Mouse (Mus musculus) bone marrow, adult 2 months (tissue): ENCODE results near the gene 4930544D05Rik. TPM values are rescaled to one million over a fixed set of nuclear protein-coding genes. Genes with fewer than 3 reads are reported as not detected.

Experiments
- H3K27ac ChIP-seq: fragments of 200-500 bp; 2 replicates; pipeline ENCODE4 v1.5.1; 2012; ENCODE audit warnings: low read depth, mild to moderate bottlenecking, control low read depth, inconsistent platforms, low read length; ENCODE audit not compliant: control insufficient read depth, poor library complexity, insufficient read depth
- H3K4me1 ChIP-seq: fragments of 200-500 bp; 2 replicates; pipeline ENCODE4 v1.6.1; 2011; ENCODE audit warnings: low read length; ENCODE audit not compliant: control insufficient read depth, insufficient read depth
- H3K4me3 ChIP-seq: fragments of 200-500 bp; replicated peaks from 2 replicates; pipeline ENCODE3; 2011; ENCODE audit warnings: mild to moderate bottlenecking, low read depth, low read length, control low read depth; ENCODE audit not compliant: control insufficient read depth
- CTCF ChIP-seq: fragments of 200-500 bp; IDR thresholded peaks from 2 replicates; pipeline ENCODE4 v1.5.1; 2011; ENCODE audit warnings: low read length, control low read depth; ENCODE audit not compliant: control insufficient read depth, insufficient read depth
- POLR2A ChIP-seq: fragments of 200-500 bp; IDR thresholded peaks from 2 replicates; pipeline ENCODE4 v1.6.1; 2011; ENCODE audit warnings: low read depth, mild to moderate bottlenecking, control low read depth, low read length, borderline replicate concordance; ENCODE audit not compliant: control insufficient read depth
- WGBS: fragments of 180-500 bp; shearing (Covaris S2); methylation state at CpG from one replicate; pipeline ENCODE4 v1.1.7; 2018; 5-methylcytosine and 5-hydroxymethylcytosine counted together
- polyA plus RNA-seq: library from polyadenylated mRNA; stranded (reverse); fragments of >200 nt; gene quantifications from 2 replicates; pipeline ENCODE4 v1.2.4, GENCODE M21; 2011; ENCODE audit warnings: low replicate concordance; ENCODE audit not compliant: missing spikeins, insufficient read depth, insufficient read length

The 4930544D05Rik gene
- polyA plus RNA-seq, 1 experiment: not detected

- WGBS: 16% methylated on average over 12 of the region's 12 CpGs
- H3K4me3 ChIP-seq: peak overlapping the region; percentile 98
- H3K4me1 ChIP-seq: peaks cover 10% of the 10 kb centered on the region
Measured at GRCm38 (mm10) chr11:70652029-70652883, 36.6 kb downstream of the 4930544D05Rik start.

GRCm38 (mm10) chr11:70652884-70653344, 37.3 kb downstream of the 4930544D05Rik start:
- WGBS: 8% methylated on average over 6 of the region's 6 CpGs
- H3K4me1 ChIP-seq: peaks cover 10% of the 10 kb centered on the region
- H3K27ac ChIP-seq: peak overlapping the region; percentile 100
- peak overlapping the region; percentile 98 for H3K4me3 ChIP-seq
- TF ChIP-seq POLR2A (no peak), CTCF (no peak)

More at GRCm38 (mm10) chr11:70652029-70652883, 36.6 kb downstream of the 4930544D05Rik start:
- TF ChIP-seq POLR2A: no peak
- no peak for TF ChIP-seq CTCF
- H3K27ac ChIP-seq: peak overlapping the region; percentile 100

GRCm38 (mm10) chr11:70653345-70654197, 37.9 kb downstream of the 4930544D05Rik start:
- Histone ChIP-seq H3K4me3 (peak overlapping the region; percentile 98), H3K27ac (peak overlapping the region; percentile 100), H3K4me1 (peaks cover 10% of the 10 kb centered on the region)
- WGBS: under 1% methylated on average over 63 of the region's 63 CpGs
- TF ChIP-seq POLR2A (peak; percentile 37; the same call in 1 of the 2 replicates), CTCF (no peak)

- Histone ChIP-seq H3K4me1 (peaks cover 7% of the 10 kb centered on the region), H3K4me3 (peak within 1 kb of the TSS; percentile 98), H3K27ac (peak within 1 kb of the TSS; percentile 100)
- no peak for TF ChIP-seq CTCF
- TF ChIP-seq POLR2A: peak; percentile 96; the same call in 1 of the 2 replicates
- under 1% methylated on average over 60 of the region's 61 CpGs for WGBS
Measured at GRCm38 (mm10) chr11:70654198-70654922, 38.7 kb downstream of the 4930544D05Rik start, which contains the start of gene Pfn1. TSS of gene Pfn1 (minus strand) at chr11:70654644.

GRCm38 (mm10) chr11:70654923-70655570, 39.4 kb downstream of the 4930544D05Rik start:
- TF ChIP-seq POLR2A (peak; percentile 67; the same call in 1 of the 2 replicates), CTCF (no peak)
- Histone ChIP-seq H3K4me3 (peak overlapping the region; percentile 84), H3K27ac (peak overlapping the region; percentile 82), H3K4me1 (peaks cover 6% of the 10 kb centered on the region)
- under 1% methylated on average over 48 of the region's 48 CpGs for WGBS

GRCm38 (mm10) chr11:70655571-70656455, 40.2 kb downstream of the 4930544D05Rik start:
- WGBS: 3% methylated on average over 61 of the region's 61 CpGs
- TF ChIP-seq CTCF (no peak), POLR2A (peak; percentile 18; the same call in 1 of the 2 replicates)
- H3K27ac ChIP-seq: peak overlapping the region; percentile 82
- H3K4me1 ChIP-seq: peaks cover 4% of the 10 kb centered on the region
- peak overlapping the region; percentile 84 for H3K4me3 ChIP-seq

GRCm38 (mm10) chr11:70656456-70656927, 40.8 kb downstream of the 4930544D05Rik start:
- Histone ChIP-seq H3K4me3 (peak overlapping the region; percentile 27), H3K4me1 (peaks cover 4% of the 10 kb centered on the region), H3K27ac (peak overlapping the region; percentile 82)
- TF ChIP-seq CTCF: no peak
- TF ChIP-seq POLR2A: no peak
- 52% methylated on average over 16 of the region's 16 CpGs for WGBS
